Mouse (Mus musculus) kidney, embryonic 15.5 days (tissue): Measurements from ENCODE around the gene 1810046K07Rik. TPM values are rescaled to one million over a fixed set of nuclear protein-coding genes. Genes with fewer than 3 reads are reported as not detected.

ENCODE experiments used
- ATAC-seq: fragments of 200-750 bp; cut with Nextera tagmentation; replicated peaks from 2 replicates; pipeline ENCODE4 v1.8.0; 2017; ENCODE audit warnings: moderate TSS enrichment; ENCODE audit not compliant: low FRiP score
- H3K27ac ChIP-seq: fragments of 300-500 bp; sonication (generic); 2 replicates; pipeline ENCODE4 v1.5.1; 2015; ENCODE audit warnings: mild to moderate bottlenecking, inconsistent platforms
- H3K27me3 ChIP-seq: fragments of 300-500 bp; sonication (generic); 2 replicates; pipeline ENCODE4 v1.6.1; 2015; ENCODE audit warnings: inconsistent platforms
- H3K36me3 ChIP-seq: fragments of 300-500 bp; sonication (generic); 2 replicates; pipeline ENCODE4 v1.6.1; 2015; ENCODE audit warnings: inconsistent platforms
- H3K4me1 ChIP-seq: fragments of 300-500 bp; sonication (generic); 2 replicates; pipeline ENCODE4 v1.6.1; 2015; ENCODE audit warnings: inconsistent platforms
- H3K4me2 ChIP-seq: fragments of 300-500 bp; sonication (generic); 2 replicates; pipeline ENCODE4 v1.6.1; 2015; ENCODE audit warnings: moderate library complexity, mild to moderate bottlenecking, inconsistent platforms
- H3K4me3 ChIP-seq: fragments of 300-500 bp; sonication (generic); replicated peaks from 2 replicates; pipeline ENCODE4 v1.5.1; 2015; ENCODE audit warnings: mild to moderate bottlenecking, inconsistent platforms
- H3K9ac ChIP-seq: fragments of 300-500 bp; sonication (generic); 2 replicates; pipeline ENCODE4 v1.6.1; 2015; ENCODE audit warnings: mild to moderate bottlenecking, inconsistent platforms
- H3K9me3 ChIP-seq: fragments of 300-500 bp; sonication (generic); replicated peaks from 2 replicates; pipeline ENCODE4 v1.6.1; 2016; ENCODE audit warnings: inconsistent platforms
- WGBS: fragments of 180-500 bp; shearing (Covaris S2); methylation state at CpG from one replicate; pipeline ENCODE4 v1.1.7; 2015; ENCODE audit warnings: mixed read lengths; 5-methylcytosine and 5-hydroxymethylcytosine counted together
- polyA plus RNA-seq: library from polyadenylated mRNA; unstranded; fragments of >200 nt; fragmentation: Nextera tagmentation; extraction: Ambion mirVana; gene quantifications from 2 replicates; pipeline ENCODE4 v1.2.1, GENCODE M21; 2015

1810046K07Rik gene
- polyA plus RNA-seq: not detected in 2 replicates

DNA sequence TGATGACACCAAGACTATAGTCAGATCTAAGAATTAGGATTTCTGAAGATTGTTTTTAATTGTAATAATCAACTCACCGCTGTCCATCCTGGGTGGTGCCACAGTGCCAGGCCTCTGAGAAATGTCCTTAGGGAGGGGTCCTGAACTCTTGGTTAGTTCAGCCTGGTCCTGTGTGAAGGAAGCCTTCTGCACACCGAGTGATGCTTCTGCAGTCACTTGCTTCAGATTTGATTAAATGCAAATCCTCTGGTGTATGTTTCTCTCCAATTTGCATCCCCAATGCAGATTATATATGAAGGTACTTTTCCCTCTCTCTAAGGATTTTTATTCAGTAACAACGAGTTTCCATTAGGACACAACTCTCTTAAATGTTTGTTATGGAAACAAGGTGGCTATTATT is at the start of gene 1810046K07Rik:
1810046K07Rik (minus strand) TSS at position 187 of the 400 bp plus-strand sequence.
- H3K9me3 ChIP-seq: no peaks in the 10 kb centered on the region
- no peak within 1 kb of the TSS for H3K9ac ChIP-seq
- H3K27me3 ChIP-seq: no peaks in the 10 kb centered on the region
- no peak within 1 kb of the TSS for H3K27ac ChIP-seq
- H3K4me3 ChIP-seq: no peak within 1 kb of the TSS
- no peak for ATAC-seq
- no peaks in the 10 kb centered on the region for H3K4me1 ChIP-seq
- 83% methylated on average over 3 of the region's 3 CpGs for WGBS
- no peaks in the 10 kb centered on the region for H3K36me3 ChIP-seq
- H3K4me2 ChIP-seq: no peak within 1 kb of the TSS

- no peak for ATAC-seq
- 61% methylated on average over 3 of the region's 3 CpGs for whole genome bisulfite sequencing
- Histone ChIP-seq H3K36me3 (no peaks in the 10 kb centered on the region), H3K4me2 (no peak overlapping the region), H3K9me3 (no peaks in the 10 kb centered on the region), H3K4me1 (no peaks in the 10 kb centered on the region), H3K4me3 (no peak overlapping the region), H3K9ac (no peak overlapping the region), H3K27ac (no peak overlapping the region), H3K27me3 (no peaks in the 10 kb centered on the region)
Observed at GRCm38 (mm10) chr9:51369560-51369959, 40.8 kb upstream of the 1810046K07Rik start.

DNA sequence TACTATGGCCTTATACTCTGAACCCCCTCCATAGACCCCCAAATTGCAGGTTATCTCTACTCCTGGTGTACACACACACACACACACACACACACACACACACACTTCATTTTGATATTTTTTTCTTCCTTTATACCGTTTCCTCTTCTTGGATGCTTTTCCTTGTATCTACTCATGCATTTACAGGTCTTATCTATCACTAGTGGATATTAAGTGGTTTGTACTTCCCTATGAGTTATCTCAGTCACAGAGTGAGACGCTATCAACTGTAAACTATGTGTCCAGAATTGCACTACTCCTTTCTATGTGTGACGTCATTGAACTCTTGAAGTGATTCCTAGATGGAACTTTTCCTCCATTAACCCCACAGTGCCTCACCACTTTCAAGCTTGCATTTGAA is 38.4 kb upstream of the 1810046K07Rik start:
- H3K9me3 ChIP-seq: no peaks in the 10 kb centered on the region
- no peak overlapping the region for H3K4me2 ChIP-seq
- H3K9ac ChIP-seq: no peak overlapping the region
- H3K27ac ChIP-seq: no peak overlapping the region
- H3K36me3 ChIP-seq: no peaks in the 10 kb centered on the region
- WGBS: 90% methylated on average over 3 of the region's 3 CpGs
- H3K27me3 ChIP-seq: no peaks in the 10 kb centered on the region
- H3K4me3 ChIP-seq: no peak overlapping the region
- ATAC-seq: no peak
- no peaks in the 10 kb centered on the region for H3K4me1 ChIP-seq

DNA sequence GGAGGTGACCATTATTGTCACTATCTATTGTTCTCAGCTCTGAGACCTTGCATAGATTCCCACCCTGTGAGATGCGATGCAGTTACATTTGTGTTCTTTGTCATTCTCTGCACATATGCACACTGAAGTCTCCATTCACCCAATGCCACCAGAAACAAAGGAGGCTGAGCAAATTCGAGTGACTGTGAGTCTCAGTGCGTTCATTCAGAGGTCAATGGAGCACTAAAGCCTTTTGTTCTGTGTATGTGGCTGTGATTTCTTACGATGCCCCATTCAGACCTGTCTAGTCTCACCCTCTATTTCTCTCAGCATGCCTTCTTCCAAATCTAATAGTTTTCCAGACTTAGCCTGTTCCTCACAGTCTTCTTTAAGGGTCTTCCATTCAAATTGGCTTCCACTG is 35.3 kb upstream of the 1810046K07Rik start:
- WGBS: 74% methylated on average over 4 of the region's 4 CpGs
- no peaks in the 10 kb centered on the region for H3K4me1 ChIP-seq
- H3K27me3 ChIP-seq: no peaks in the 10 kb centered on the region
- H3K4me3 ChIP-seq: no peak overlapping the region
- no peak overlapping the region for H3K27ac ChIP-seq
- H3K36me3 ChIP-seq: no peaks in the 10 kb centered on the region
- ATAC-seq: no peak
- no peak overlapping the region for H3K9ac ChIP-seq
- no peak overlapping the region for H3K4me2 ChIP-seq
- no peaks in the 10 kb centered on the region for H3K9me3 ChIP-seq

DNA sequence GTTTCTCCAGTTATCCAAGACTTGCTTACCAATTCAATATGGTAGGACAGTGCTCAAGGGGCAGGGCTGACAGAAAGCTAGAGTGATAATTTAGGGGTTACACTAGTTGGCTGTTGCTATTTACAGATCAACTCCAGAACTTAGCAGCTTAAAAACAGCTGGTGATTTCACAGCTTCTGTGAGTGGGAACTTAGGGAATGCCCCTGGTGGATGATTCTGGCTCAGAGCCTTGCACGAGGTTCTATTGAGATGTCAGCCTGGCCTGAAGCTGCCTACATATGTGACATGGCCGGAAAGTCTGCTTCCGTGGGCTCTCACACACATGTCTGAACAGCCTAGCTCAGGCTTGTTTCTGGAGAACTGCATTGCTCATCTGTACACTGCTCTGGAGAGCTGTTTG is 24.8 kb upstream of the 1810046K07Rik start:
- no peak overlapping the region for H3K4me2 ChIP-seq
- H3K4me3 ChIP-seq: no peak overlapping the region
- ATAC-seq: no peak
- no peak overlapping the region for H3K27ac ChIP-seq
- H3K4me1 ChIP-seq: no peaks in the 10 kb centered on the region
- H3K9me3 ChIP-seq: no peaks in the 10 kb centered on the region
- no peaks in the 10 kb centered on the region for H3K36me3 ChIP-seq
- WGBS: 69% methylated on average over 3 of the region's 3 CpGs
- no peaks in the 10 kb centered on the region for H3K27me3 ChIP-seq
- no peak overlapping the region for H3K9ac ChIP-seq

- no peak overlapping the region for H3K4me3 ChIP-seq
- ATAC-seq: no peak
- 67% methylated on average over 3 of the region's 3 CpGs for WGBS
- no peaks in the 10 kb centered on the region for H3K36me3 ChIP-seq
- H3K4me1 ChIP-seq: no peaks in the 10 kb centered on the region
- no peaks in the 10 kb centered on the region for H3K9me3 ChIP-seq
- no peak overlapping the region for H3K9ac ChIP-seq
- H3K4me2 ChIP-seq: no peak overlapping the region
- H3K27ac ChIP-seq: no peak overlapping the region
- no peaks in the 10 kb centered on the region for H3K27me3 ChIP-seq
Observed at GRCm38 (mm10) chr9:51352896-51353295, 24.2 kb upstream of the 1810046K07Rik start.

- Histone ChIP-seq H3K27ac (no peak overlapping the region), H3K4me3 (no peak overlapping the region), H3K4me1 (no peaks in the 10 kb centered on the region), H3K9me3 (no peaks in the 10 kb centered on the region), H3K9ac (no peak overlapping the region), H3K36me3 (no peaks in the 10 kb centered on the region), H3K27me3 (no peaks in the 10 kb centered on the region), H3K4me2 (no peak overlapping the region)
- ATAC-seq: no peak
- 76% methylated on average over 5 of the region's 5 CpGs for WGBS
Observed at GRCm38 (mm10) chr9:51349422-51349821, 20.7 kb upstream of the 1810046K07Rik start.

DNA sequence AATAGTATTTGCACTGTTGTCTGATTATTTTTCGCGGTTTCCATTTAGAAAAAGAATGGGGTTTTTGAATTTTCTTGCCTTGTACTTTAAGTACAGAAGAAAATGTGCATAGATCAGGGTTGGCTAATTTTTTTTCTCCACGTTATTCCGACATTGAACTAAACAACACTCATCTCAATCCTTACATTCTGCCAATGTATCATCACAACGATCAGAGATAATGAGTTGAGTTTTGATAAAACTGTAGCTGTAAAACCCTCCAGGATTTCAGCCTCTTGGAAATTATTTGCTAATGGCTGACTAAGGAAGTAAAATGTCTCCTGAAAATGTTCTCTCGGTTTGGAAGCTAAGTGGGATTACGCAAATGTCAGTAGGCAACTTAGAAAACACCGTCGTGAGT is 17.1 kb upstream of the 1810046K07Rik start:
- H3K4me1 ChIP-seq: no peaks in the 10 kb centered on the region
- H3K4me2 ChIP-seq: no peak overlapping the region
- H3K27me3 ChIP-seq: no peaks in the 10 kb centered on the region
- H3K4me3 ChIP-seq: no peak overlapping the region
- 92% methylated on average over 9 of the region's 9 CpGs for WGBS
- no peaks in the 10 kb centered on the region for H3K36me3 ChIP-seq
- H3K9ac ChIP-seq: no peak overlapping the region
- no peaks in the 10 kb centered on the region for H3K9me3 ChIP-seq
- no peak overlapping the region for H3K27ac ChIP-seq
- no peak for ATAC-seq

- Histone ChIP-seq H3K27me3 (no peaks in the 10 kb centered on the region), H3K36me3 (no peaks in the 10 kb centered on the region), H3K9ac (no peak overlapping the region), H3K4me1 (no peaks in the 10 kb centered on the region), H3K4me2 (peak overlapping the region; percentile 50), H3K27ac (no peak overlapping the region), H3K9me3 (no peaks in the 10 kb centered on the region), H3K4me3 (peak overlapping the region; percentile 18; the same call in 1 of the 2 replicates)
- ATAC-seq: peak; percentile 78; the same call in 1 of the 2 replicates
- 18% methylated on average over 8 of the region's 8 CpGs for WGBS
Observed at GRCm38 (mm10) chr9:51335294-51336010, 6.7 kb upstream of the 1810046K07Rik start.

DNA sequence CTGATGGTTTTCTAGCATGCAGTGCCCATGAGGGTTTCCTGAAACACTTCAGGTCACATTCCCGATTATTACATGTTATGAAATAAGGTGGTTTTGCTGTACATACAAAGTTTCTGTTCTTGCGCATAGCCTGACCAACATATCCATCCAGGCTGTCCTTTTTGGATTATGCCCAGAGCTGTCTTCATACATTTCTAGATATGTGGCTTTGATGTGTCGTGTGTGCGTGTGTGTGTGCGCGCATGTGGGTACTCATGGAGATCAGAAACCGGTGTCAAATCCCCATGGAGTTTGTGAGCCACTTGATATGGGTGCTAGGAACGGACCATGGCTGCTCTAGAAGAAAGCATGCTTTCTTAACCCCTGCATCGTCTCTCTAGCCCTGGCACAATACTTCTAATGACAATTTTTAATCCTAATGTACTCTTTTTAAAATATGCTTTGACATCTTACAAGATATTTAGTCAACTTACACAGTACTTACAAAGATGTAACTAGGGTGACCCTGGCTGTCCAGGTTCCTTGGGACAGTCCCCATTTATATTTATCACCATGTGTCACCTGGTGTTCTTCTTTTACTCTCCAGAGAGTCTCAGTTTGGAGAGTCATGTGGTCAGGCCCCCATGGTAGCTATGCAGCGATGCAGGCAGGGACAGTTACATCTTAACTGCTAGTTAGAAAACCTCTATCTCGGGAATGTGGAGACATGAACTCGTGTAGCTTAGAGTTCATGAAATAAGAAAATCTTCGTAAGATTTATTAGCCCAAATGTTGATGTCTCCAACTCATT is 2.9 kb upstream of the 1810046K07Rik start:
- Histone ChIP-seq H3K4me2 (no peak overlapping the region), H3K27me3 (no peaks in the 10 kb centered on the region), H3K9me3 (no peaks in the 10 kb centered on the region), H3K9ac (no peak overlapping the region), H3K36me3 (no peaks in the 10 kb centered on the region), H3K4me3 (no peak overlapping the region), H3K4me1 (no peaks in the 10 kb centered on the region), H3K27ac (no peak overlapping the region)
- no peak for ATAC-seq
- WGBS: 81% methylated on average over 13 of the region's 13 CpGs

DNA sequence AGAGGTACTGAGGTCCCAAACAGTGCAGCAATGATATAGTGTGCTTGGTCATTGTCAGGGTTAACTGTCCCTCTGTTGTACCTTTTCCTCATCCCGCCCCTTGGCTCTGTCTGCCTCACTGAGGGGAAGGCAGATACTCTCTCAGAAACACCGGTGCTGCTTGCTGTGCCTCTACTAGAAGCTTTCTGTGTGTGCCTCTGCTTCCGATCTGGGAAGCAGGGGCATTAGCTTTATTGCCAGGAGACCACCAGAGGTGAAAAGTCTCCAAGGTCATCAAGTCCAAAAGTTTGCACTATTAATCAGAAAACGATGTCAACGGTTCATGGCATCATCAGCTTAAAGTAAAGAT is 1.2 kb downstream of the 1810046K07Rik start:
- H3K27me3 ChIP-seq: no peaks in the 10 kb centered on the region
- H3K9ac ChIP-seq: no peak overlapping the region
- no peak overlapping the region for H3K27ac ChIP-seq
- WGBS: 75% methylated on average over 5 of the region's 5 CpGs
- H3K9me3 ChIP-seq: no peaks in the 10 kb centered on the region
- ATAC-seq: no peak
- no peak overlapping the region for H3K4me2 ChIP-seq
- no peaks in the 10 kb centered on the region for H3K36me3 ChIP-seq
- no peak overlapping the region for H3K4me3 ChIP-seq
- no peaks in the 10 kb centered on the region for H3K4me1 ChIP-seq

- H3K9me3 ChIP-seq: no peaks in the 10 kb centered on the region
- WGBS: 77% methylated on average over 11 of the region's 11 CpGs
- ATAC-seq: no peak
- no peak overlapping the region for H3K9ac ChIP-seq
- H3K4me3 ChIP-seq: no peak overlapping the region
- no peak overlapping the region for H3K27ac ChIP-seq
- H3K27me3 ChIP-seq: no peaks in the 10 kb centered on the region
- no peak overlapping the region for H3K4me2 ChIP-seq
- no peaks in the 10 kb centered on the region for H3K4me1 ChIP-seq
- H3K36me3 ChIP-seq: no peaks in the 10 kb centered on the region
Observed at GRCm38 (mm10) chr9:51326619-51327554, 1.8 kb downstream of the 1810046K07Rik start.
